Mouse (Mus musculus) monocyte, adult 5-6 weeks (primary cell): ENCODE measurements at regions not wholly inside any gene's neighbourhood (a gene's known extent, or its start where the extent isn't known, plus 50 kb on each side); places are given as distances from the start of the nearest gene placed in this dataset.

Experiments used
- ATAC-seq: fragments of 153-309, 156-312 bp; replicated peaks from 2 replicates; pipeline ENCODE4 v1.8.0; 2017; ENCODE audit warnings: mild to moderate bottlenecking; ENCODE audit not compliant: low TSS enrichment, insufficient number of reproducible peaks, severe bottlenecking, poor library complexity, low FRiP score

GRCm38 (mm10) chr16:76855797-76856196 is 157.7 kb upstream of the Usp25 start:
- ATAC-seq: no peak

GRCm38 (mm10) chr16:76851396-76851795 is 162.1 kb upstream of the Usp25 start:
- no peak for ATAC-seq

- ATAC-seq: no peak
Observed at GRCm38 (mm10) chr16:76837450-76837849, 176.1 kb upstream of the Usp25 start.

GRCm38 (mm10) chr16:76830371-76830770 is 183.1 kb upstream of the Usp25 start:
- ATAC-seq: no peak

GRCm38 (mm10) chr16:76827674-76828441 is 185.6 kb upstream of the Usp25 start:
- no peak for ATAC-seq

GRCm38 (mm10) chr16:76821261-76821660 is 192.2 kb upstream of the Usp25 start:
- ATAC-seq: no peak

GRCm38 (mm10) chr16:76816056-76816885 is 197.2 kb upstream of the Usp25 start:
- no peak for ATAC-seq

- no peak for ATAC-seq
Observed at GRCm38 (mm10) chr16:76803725-76804124, 209.8 kb upstream of the Usp25 start.

- peak; percentile 59; the same call in 1 of the 2 replicates for ATAC-seq
Observed at GRCm38 (mm10) chr16:76786405-76787155, 226.9 kb upstream of the Usp25 start.

- ATAC-seq: no peak
Observed at GRCm38 (mm10) chr16:76782656-76783055, 230.8 kb upstream of the Usp25 start.

- no peak for ATAC-seq
Observed at GRCm38 (mm10) chr16:76775790-76776189, 237.7 kb upstream of the Usp25 start.

- no peak for ATAC-seq
Observed at GRCm38 (mm10) chr16:76774032-76774431, 239.5 kb upstream of the Usp25 start.

GRCm38 (mm10) chr16:76773466-76773865 is 240.0 kb upstream of the Usp25 start:
- no peak for ATAC-seq

- ATAC-seq: no peak; the same call in 1 of the 2 replicates
Observed at GRCm38 (mm10) chr16:76768607-76769006, 244.9 kb upstream of the Usp25 start.

- ATAC-seq: no peak
Observed at GRCm38 (mm10) chr16:76766636-76767035, 246.9 kb upstream of the Usp25 start.

- no peak for ATAC-seq
Observed at GRCm38 (mm10) chr16:76765536-76765935, 248.0 kb upstream of the Usp25 start.

- ATAC-seq: no peak
Observed at GRCm38 (mm10) chr16:76764994-76765393, 248.5 kb upstream of the Usp25 start.

GRCm38 (mm10) chr16:76762619-76763283 is 250.8 kb upstream of the Usp25 start:
- ATAC-seq: peak; percentile 88

GRCm38 (mm10) chr16:76761848-76762247 is 251.7 kb upstream of the Usp25 start:
- peak; percentile 63 for ATAC-seq
